Mouse (Mus musculus) urinary bladder, postnatal 36 days (tissue): ENCODE measurements around the gene Rhebl1.

ENCODE experiments used
- DNase-seq, 2 experiments: peaks; one replicate each; pipeline ENCODE4 v3.0.0; 2022; ENCODE audit warnings: low spot score in 2 of 2, mixed read lengths in 1 of 2

The Rhebl1 gene

DNA sequence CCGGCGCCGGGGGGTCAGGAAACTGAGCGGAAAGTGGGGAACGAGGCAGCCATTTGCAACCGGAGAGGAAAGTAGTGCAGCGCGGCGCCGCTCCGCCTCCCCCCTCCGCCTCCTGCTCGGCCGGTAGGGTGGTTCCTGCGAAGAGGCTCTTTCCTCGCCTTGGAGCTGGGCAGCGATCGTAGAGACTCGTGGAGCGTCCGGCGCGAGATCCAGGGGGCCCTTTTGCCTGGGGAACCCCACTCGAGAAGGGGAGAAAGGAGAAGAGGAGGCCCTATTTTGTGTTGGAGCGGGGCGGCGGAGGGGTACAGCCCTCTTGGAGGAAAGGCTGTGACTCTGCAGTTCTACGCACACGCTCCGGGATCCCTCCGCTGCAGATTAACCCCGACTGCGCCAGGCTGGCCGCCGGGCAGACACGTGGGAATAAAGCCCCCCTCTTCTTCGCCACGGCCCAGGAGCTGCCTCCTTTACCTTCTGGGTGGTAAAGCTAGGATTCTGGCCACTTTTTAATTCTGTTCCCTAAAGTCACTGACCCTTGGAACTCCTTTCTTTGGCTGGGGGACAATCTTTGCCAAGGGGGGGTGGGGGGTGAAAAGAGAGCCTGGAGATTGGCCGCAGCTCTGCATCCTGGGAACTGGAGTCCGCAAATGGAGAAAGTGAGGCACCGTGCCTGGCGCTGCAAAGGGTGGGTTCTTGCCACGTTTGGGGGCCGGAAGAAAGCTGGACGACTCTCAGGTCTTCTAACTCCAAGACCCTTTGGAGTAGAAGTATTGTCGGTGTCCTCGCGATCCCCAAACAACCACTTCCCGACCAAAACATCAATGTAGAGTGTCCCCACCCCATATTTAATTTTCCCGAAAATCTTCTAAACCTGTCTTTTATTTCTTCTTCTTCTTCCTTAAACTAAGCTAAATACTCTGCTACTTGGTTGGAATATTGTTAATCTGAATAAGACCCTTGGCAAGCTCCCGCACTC, 22.1 kb downstream of the Rhebl1 start:
- DNase-seq = peak; percentile 89

DNA sequence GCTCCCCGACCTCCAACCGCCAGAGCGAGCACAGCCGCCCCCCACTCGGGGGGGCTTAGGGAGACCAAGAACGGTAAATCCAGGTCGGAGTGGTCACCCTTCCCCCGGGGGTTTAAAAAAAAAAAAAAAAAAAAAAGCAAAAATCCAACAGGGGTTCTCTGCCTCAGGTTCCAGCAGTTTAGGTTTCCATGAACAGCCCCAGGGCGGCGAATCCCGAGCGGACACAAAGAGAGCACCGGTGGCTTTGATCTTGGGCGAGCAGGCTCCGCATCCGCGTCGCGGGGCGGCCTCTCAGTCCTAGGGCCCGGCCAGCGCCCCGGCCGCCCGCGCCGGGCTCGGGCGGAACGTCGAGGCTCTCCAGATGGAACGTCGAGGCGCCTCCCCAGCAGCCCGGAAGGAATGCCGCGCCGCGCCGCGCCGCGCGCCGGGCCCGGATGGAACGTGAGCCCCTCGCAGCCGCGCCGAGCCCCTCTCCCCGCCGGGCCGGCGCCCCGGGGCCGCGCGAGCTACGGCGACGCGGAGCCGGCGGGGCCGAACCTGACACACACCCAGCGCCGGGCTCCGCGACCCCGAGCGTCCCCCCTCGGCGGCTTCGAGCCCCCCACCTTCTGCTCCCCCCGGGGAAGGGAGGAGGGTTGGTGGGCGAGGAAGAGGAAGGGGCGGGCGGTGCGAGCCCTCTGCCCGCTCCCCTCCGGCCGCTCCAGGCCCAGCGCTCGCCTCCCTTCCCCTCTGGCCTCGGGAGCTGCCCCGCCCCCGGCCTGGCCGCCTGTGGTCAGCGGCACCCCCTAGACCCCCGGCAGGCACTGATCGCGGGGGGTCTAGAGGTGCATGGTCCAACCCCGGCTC, 23.0 kb downstream of the Rhebl1 start, which contains the start of gene Kmt2d:
TSS of gene Kmt2d (minus strand) at position 135 of the 846 bp plus-strand sequence.
- DNase-seq = no peak

DNA sequence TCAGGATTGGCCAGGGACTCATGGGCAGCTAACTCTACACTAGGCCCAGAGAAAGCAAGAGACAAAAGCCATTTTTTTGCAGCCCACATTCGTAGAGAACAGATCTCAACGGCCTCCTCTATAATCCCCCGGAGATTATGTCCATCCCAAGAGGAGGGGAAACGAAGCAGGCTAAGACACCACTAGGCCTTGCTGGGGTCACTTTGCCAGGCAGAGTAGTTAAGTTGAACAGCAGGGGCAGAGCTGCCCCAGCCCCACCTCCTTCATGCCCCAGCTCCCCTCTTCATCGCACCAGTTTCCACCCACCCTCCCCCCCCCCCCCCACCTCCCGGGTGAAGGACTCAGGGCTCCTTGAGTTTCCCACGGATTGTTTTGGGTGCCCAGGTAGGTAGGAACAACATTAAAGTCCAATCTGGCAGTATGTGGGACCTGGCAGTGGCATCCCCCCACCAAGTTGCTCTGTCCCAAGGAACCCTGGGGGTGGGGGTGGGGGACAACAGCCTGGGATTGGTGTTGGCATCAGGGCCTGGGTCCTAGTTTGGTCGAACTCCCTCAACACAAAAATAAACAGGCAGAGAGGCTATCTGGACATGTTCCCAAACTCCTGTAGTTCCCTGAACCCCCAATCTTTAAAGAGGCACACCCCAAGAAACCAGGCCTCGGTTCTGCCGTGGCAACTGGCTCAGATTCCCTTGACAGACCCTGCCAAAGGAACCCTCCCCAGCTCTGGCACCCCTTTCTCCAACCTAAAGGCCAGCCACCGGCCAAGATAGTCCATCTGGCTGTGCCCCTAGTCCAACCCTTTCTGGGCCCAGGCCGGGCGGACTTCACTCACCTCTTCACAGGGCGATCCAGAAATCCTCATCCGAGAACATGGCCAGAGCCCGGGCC, 23.9 kb downstream of the Rhebl1 start:
- peak in 1 of 2 experiments; percentile 38 for DNase-seq

DNA sequence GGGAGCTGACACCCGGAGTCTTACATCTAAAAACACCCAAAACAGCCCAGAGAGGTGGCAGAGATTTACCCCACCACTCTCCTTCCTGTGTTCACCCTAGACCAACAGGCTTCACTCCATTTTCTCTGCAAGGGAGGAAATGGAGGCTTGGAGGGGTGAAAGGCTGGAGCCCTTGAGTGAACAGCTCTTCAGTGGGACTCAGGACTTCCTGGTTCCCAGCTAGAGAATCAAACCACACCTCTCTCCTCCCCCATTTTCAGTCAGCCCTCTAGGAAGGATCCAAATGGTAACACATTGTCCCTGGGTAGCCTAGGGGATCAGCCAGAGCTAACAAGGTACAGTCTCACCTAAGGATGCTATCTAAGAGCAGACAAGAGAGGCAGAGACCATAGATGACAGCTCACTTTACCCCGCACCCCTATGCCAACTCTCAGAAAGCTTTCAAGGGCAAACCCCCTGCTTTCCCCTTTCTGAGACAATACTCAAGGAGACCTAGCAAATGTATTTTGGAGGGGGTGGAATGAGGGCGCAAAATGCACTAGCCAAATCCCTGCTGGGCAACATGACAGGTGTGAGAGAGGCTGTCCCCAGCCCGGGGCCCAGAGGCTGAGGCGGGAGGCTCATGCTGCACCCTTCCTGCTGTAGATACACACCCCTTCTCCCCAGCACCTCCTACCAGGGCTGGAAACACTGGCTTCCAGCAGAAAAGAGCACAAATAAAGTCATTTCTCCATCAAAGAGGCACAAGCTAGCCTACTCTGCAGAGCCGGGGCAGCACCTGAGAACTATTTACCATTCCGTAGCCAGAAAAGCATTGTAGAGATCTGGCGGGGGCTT, 24.8 kb downstream of the Rhebl1 start:
- no peak for DNase-seq

DNA sequence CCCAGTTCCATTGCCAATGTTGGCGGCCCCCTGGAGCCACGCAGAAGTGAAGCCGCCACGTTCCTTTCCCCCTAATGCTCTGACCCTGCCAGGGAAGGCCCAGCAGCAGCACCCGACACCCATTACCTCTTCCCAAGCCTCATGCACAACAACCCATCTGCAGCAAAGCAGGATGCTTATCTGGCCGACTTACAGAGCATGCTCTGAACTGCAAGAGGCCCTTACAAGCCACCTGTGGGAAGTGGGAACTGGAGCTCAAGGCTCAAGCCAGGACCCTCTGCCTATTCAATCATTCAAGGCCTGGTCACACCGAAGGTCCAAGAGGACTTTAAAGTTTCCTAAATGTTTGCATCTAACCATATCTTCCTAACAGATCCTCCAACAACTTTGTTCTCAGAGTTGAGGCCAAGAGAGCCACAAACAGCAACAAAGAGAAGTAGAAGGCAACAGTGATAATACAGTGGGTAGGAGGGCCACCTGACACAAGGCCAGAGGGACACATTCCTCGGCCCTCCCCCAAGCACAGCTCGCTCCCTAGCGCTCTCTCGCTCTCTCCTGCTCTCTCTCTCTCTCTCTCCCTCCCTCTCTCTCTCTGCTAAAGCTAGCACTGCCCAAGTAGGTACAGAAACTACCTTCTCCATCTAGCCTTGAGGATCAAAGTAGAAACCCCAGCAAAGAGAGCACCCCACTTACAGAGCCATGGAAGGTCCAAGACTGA, 25.8 kb downstream of the Rhebl1 start:
- DNase-seq = no peak

DNA sequence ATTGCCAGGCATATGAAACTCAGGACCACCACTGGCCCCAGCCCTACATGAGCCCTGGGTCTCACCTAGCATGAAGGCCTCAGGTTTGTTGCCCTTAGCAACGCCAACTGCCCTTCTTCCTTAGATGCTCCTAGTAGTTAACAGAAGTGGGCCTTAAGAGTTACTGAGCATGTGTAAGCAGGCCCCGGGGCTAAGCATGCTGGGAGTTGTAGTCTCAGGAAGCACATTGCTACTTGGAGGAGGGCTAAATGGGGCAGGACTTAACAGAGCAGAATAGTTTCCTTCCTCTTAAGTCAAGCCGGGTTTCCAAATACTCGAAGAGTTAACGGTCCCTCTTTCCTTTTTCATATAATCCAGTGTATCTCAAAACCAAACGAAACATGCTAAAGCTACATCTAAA, 27.0 kb downstream of the Rhebl1 start:
- peak; percentile 32 to 41 for DNase-seq

DNA sequence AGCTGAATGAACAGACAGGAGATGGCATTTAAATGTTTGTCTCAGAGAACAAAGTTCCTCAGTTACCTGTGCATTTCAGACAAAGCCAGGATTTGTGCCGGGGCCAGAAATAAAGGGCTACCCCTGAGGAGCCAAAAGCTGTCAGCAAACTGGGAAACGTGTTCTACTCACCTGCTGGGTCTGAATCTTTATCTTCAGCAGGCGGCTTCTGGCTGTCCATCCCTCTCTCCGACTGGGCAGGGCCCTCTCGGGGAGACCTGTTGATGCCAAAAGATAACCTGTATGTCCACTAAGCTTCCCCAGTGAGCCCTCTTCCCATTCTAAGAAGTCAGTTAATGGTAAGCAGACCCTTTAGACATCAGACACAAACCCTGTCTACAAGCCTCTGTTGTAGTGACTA, 27.8 kb downstream of the Rhebl1 start:
- DNase-seq = no peak

DNA sequence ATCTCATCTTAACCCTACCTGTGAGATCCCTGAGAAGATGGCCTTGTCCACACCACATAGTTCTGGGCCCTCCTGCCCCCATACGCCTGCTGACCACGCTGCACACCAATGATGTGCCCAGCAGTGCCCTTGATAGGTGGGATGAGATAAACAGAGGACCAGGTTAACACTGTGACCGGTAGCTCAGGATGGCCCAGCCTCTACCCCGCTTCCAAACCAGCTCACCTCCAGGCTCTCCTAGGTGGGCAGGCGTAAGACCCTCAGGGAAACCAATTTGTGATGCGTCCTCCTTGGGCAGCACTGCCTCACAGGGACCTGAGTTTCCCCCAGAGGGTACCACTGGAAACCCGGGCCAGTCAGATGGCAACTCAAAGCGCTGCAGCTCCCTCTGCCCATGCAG, 28.6 kb downstream of the Rhebl1 start:
- no peak for DNase-seq

DNA sequence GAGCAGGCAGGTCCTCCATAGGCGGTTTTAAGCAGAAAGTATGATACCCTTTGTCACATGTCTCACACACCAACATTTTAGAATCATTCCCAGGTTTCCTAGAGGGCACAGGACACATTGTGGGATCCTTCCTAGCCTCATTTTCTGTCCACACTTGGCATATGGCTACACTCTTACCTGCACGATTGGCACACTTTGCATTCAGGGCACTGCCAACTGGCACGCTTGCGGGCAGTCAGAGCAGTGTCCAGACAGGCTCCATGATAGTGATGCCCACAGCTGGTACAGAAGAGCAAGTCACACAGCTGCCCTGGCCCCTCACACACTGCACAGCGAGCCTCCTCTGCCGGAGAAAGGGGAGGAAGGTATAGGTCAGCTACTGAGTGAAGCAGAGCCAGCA, 29.4 kb downstream of the Rhebl1 start:
- no peak for DNase-seq

DNA sequence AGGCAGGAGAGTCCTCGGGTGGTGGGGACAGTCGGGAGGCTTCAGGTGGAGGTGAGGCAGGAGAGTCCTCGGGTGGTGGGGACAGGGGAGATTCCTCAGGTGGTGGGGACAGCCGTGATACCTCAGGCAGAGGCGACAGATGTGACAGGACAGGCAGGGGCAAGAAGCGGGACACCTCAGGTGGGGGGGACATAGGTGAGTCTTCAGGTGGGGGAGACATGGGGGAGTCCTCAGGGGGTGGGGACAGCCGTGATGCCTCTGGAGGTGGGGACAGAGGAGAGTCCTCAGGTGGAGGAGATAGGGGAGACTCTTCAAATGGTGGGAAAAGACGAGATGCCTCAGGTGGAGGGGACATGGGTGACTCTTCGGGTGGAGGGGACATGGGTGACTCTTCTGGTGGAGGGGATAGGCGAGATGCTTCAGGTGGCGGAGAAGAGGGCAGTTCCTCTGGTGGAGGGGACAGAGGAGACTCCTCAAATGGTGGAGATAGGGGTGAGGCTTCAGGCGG, 30.8 kb downstream of the Rhebl1 start:
- no peak for DNase-seq

DNA sequence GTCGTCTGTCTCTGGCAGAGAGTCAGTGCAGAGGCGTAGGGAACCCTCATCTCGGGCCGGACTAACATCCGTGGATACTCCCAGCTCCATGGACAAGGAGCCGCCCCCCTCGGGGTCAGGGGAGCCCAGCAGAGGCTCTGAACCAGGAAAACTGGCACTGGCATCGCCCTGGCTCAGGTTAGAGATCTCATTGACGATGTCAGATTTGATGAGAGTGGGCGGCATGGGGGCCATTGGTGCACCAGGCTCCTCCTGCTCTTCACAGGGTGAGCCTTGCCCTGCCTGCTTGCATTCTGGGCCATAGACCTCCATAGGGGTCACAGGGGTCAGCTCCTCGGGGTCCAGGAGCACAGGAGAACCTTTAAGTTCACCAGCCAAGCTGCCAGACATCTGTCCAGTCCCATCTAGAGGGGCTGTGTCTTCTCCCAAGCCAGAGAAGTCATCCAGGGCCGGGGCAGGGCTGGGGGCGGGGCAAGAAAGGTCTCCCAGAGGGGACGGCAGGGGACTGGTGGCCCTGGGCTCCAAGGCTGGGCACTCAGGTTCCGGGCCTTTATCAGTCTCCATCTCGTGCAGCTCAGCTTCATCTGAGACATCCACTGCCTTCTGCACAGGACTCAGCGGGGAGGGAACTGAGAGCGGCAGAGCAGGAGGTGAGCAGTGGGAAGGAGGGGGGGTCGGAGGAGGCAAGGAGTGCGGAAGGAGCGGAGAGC, 32.5 kb downstream of the Rhebl1 start:
- DNase-seq = no peak

DNA sequence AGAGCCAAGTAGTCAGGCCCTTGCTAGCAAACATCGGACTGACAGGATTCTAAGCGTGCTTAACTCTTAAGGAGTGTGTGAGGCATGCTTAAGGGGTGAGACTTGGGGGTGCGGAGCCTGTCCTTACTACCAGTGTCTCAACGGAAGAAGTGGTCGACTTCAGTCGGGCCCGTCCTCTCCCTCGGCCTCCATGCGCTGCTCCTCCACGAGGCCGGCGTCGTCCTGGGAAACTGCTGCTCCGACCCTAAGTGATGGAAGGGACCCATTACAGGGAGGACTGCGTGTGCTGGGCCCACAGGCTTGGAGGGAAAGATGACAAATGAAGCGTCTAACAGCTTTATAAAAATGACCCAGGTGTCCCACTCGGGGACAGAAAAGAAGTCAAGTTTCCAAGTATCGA, 33.4 kb downstream of the Rhebl1 start:
- no peak for DNase-seq

DNA sequence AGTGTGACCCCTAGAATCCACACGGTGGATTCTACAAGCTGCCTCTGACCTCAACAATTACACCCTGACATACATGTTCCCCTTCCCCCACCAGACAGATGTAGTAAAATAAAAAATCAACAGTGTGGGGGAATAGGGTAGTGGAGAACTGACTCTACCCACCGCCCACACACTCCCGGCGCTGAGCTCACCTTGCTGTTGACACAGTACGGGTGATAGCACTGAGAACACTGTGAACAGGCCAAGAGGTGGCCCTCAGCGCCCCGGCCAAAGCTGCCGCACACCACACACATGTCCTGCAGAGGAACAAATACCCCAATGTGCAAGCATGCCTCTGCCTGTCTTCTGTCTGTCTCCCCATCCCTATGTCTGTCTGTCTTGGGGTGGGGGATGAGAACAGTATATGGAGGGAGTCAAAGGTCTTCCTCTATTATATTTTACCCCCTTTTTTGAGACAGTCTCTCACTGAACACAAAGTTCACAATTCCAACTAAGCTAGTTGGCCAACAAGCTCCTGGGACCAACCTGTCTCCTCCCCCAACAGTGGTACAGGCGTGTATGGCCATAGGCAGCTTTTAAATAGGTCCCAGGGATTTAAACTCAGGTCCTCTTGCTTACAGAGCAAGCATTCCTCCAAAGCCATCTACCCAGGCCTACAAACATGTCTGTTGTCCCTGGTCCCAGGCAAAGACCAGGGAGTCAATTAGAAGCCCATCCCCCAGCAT, 34.9 kb downstream of the Rhebl1 start:
- no peak for DNase-seq

DNA sequence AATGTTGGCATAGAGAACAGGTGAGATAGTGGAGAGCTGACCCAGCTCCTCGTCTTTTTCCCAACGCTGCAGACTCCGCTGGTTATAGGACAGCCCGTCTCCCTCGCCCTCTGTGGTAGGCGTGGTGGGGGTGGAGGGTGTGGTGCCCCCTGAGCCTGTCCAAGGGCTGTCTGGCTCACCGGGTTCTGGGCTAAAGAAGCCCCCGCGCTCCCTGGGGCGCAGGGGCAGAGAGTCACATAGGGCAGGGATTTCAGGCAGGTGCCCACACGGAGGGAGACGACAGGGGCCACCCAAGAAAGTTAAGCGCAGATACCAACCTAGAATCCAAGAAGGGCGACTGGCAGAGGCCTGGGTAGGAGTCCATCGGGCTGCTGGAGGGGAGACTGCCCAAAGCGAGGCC, 40.1 kb downstream of the Rhebl1 start:
- no peak for DNase-seq

DNA sequence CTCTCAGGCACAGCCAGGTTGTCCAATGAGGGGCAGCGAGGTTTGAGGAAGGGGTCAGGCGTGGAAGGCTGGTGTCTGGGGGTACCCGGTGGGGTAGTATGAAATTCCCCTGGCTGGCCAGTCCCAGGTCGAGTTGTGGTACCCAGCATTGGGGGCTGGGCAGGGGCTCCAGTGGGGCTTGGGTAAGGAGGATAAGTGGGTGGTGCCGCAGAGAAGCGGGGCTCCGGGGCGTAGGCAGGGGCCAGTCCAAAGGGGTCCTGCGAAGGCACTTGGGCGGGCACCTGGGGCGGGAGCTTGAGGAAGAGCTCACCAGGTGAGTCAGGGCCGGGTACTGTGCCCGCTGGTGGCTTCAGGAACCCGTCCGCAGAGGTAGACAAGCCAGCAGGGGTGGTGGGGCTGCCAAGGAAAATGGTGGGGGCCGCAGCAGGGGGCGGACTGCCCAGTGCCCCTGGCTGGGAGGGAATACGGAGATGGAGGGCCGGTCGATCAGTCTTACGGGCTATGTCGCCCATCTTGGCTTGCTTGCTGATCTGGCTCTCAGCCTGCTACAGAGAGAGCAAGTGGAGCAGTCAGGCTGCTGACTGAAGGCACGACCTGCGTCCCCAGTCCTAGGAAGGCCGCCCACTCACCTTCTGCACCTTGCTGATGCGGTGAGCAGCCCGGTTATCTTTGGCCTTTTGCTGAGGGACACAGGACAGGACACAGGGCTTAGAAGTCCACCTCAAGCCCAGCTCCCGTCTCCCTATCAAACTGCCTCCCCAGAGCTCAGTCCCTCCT, 41.0 kb downstream of the Rhebl1 start:
- DNase-seq = no peak

DNA sequence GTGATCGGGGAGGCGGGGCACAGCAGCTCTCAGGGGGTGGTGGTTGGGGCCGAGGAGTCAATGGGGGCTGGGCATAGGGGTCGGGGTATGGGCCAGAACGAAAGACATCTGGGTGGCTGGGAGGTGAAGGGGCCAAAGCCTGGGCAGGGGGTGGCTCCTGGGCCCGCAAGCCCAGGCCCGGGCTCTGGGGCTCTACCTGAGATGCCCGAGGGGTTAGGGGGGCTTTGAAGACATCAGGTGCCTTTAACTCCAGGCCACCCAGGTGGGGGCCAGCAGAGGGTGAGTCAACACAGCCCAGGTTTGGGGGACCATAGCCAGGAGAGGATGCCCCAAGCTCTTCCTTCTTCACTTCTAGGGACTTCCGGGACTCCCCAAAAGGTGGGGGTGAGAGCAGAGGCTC, 41.6 kb downstream of the Rhebl1 start:
- DNase-seq = no peak

DNA sequence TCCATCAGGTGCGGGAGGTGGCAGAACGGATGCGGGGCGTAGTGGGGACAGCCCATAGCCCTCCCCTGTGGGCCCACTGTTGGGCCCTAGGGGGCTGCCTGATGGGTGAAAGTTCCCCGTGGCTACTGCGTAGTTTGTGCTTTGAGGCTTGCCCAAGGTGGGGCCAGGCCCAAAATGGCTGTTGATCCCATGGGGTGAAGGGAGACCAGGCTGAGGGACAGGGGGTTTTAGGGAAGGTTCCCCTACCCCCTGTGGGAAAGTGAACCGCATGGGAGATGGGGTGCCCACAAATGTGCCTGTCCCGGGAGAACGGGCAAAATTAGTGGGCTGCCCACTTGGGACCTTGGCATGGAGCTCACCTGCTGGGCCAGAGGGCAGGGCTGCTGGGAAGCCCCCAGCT, 42.3 kb downstream of the Rhebl1 start:
- no peak for DNase-seq
